Comparison of ENCODE assay signal across 9 mouse cellular contexts in genomic region chr3:105815236-105815904, GRCm38 (mm10). TPM values are rescaled to one million over a fixed set of nuclear protein-coding genes. Genes with fewer than 3 reads are reported as not detected.
DNase-seq lines count a peak whose midpoint lies in the region; ATAC-seq lines count a peak whose summit lies in the region.
"Had no signal": no experiment of that assay in that cellular context is flagged by ENCODE, and none has a peak within 500 bp of the region (broad histone marks: within the 10 kb centered on the region; RNA-seq: fewer than 3 reads in every experiment).

No protein-coding gene starts in this region.

- ATAC-seq in activated CD4-positive, CD25-positive, alpha-beta regulatory T cell, adult 4 months: peak; percentile 98
- ATAC-seq in neutrophil, adult 5-6 weeks (ENCODE audit: extremely low read depth, insufficient number of reproducible peaks, low FRiP score, poor library complexity, severe bottlenecking): peak; percentile 91

- peak; percentile 84 for DNase-seq in CD4-positive, CD25-positive, alpha-beta regulatory T cell, adult 2 months (ENCODE audit: low read depth, low spot score)
- DNase-seq in liver: peak; percentile 79
- no peak for DNase-seq in kidney, postnatal 14 days
- no peak for DNase-seq in testis, postnatal 14 days (ENCODE audit: low spot score)
- DNase-seq in cerebellum, adult 18-20 months: no peak
- DNase-seq in left cerebral cortex, adult 18-20 months (ENCODE audit: low spot score in 2 of 2): no peak
- DNase-seq: gastrocnemius, postnatal 10 days had no signal

RNA-seq across cellular contexts. Expression of gene Rap1a, which starts 14.2 kb away (rescaled TPM):
- polyA plus RNA-seq in activated CD4-positive, CD25-positive, alpha-beta regulatory T cell, adult 4 months (2017; shearing (Covaris generic)): 100 to 1,000 TPM; 168 to 210 TPM
- 146 and 151 TPM in 2 replicates for total RNA-seq in neutrophil, adult 5-6 weeks (2017)
- 10 to 100 TPM; 61.0 to 63.1 TPM for total RNA-seq in left cerebral cortex, adult 18-20 months (2021)

RNA-seq across cellular contexts. Expression of gene Adora3, which starts 55.3 kb away (rescaled TPM):
- polyA plus RNA-seq in activated CD4-positive, CD25-positive, alpha-beta regulatory T cell, adult 4 months (2017; shearing (Covaris generic)): under 1 TPM in 1 of 2 experiments, not detected in 1; 0.71 TPM
- total RNA-seq in neutrophil, adult 5-6 weeks (2017): 1.6 and 2.7 TPM in 2 replicates
- 1 to 10 TPM in 1 of 2 experiments, under 1 TPM in 1; 0.98 to 1.1 TPM for total RNA-seq in left cerebral cortex, adult 18-20 months (2021)

RNA-seq across cellular contexts. Expression of gene Tmigd3, which starts 55.3 kb away (rescaled TPM):
- not detected for polyA plus RNA-seq in activated CD4-positive, CD25-positive, alpha-beta regulatory T cell, adult 4 months (2017; shearing (Covaris generic))
- not detected in 2 replicates for total RNA-seq in neutrophil, adult 5-6 weeks (2017)
- not detected for total RNA-seq in left cerebral cortex, adult 18-20 months (2021)

Comparison
In these comparisons a context has a peak if more than half of its experiments do, and no peak if none do; other contexts are left out.
1. DNase-seq: peak in CD4-positive, CD25-positive, alpha-beta regulatory T cell, adult 2 months (single experiment) and liver (single experiment); none in kidney, postnatal 14 days (single experiment), testis, postnatal 14 days (single experiment), cerebellum, adult 18-20 months (0 of 2) and left cerebral cortex, adult 18-20 months (0 of 2).